Mouse (Mus musculus): ENCODE results near the gene Usp33.
A peak's percentile ranks its signal among the peaks of the same experiment; 100 is the strongest.
"Not testable (repeated sequence)": the region's sequence is repeated elsewhere in the genome, so short reads cannot be mapped to it uniquely, and the experiment has no call there.

Usp33 gene

DNA sequence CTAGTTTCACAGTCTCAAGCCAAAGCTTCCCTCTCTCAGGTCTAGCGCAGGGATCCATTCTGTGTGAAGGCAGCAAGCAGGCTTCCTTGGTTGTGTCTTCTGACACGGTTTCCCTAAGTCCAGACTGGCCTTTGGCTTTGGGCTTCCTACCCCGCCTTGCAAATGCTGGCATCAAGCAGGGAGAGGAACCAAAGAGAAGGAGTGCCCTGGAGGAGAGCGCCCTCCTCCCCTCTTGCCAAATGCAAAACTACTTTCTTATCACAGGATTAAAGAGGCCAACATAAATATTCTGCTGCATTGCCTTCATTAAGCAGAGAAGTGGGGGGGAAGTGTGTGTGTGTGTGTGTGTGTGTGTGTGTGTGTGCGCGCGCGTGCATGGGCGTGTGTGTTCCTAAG, 37.0 kb upstream of the Usp33 start:
- no peak for TF ChIP-seq CTCF (conservative IDR thresholded peaks at IDR 0.05; ENCODE audit: low read length)
- TF ChIP-seq POU5F1 (IDR thresholded peaks at IDR 0.05; ENCODE audit: borderline replicate concordance, low read length), result no peak
- TF ChIP-seq NANOG (IDR thresholded peaks at IDR 0.05; ENCODE audit: borderline replicate concordance, low read length), result no peak
- Histone ChIP-seq H3K9me3 (ENCODE audit: low read length) (no peaks in the 10 kb centered on the region), H3K4me3 (replicated peaks; ENCODE audit: low read length) (no peak overlapping the region), H3K36me3 (ENCODE audit: insufficient read depth, low read length) (peaks cover 81% of the 10 kb centered on the region), H3K27me3 (ENCODE audit: insufficient read depth, low read length) (no peaks in the 10 kb centered on the region), H3K4me1 (replicated peaks; ENCODE audit: low read depth, low read length) (0 out of 2 replicates have a peak, but pooled peaks cover 3% of the 10 kb centered on the region)

DNA sequence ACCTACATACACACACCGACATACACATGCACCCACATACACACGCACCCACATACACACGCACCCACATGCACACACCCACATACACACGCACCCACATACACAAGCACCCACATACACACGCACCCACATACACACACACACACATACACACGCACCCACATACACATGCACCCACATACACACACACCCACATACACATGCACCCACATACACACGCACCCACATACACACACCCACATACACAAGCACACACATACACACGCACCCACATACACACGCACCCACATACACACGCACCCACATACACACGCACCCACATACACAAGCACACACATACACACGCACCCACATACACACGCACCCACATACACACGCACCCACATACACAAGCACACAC, 31.6 kb upstream of the Usp33 start:
- H3K36me3 ChIP-seq (ENCODE audit: insufficient read depth, low read length), result peaks cover 57% of the 10 kb centered on the region
- H3K4me3 ChIP-seq (replicated peaks; ENCODE audit: low read length); H3K4me1 ChIP-seq (replicated peaks; ENCODE audit: low read depth, low read length); H3K27me3 ChIP-seq (ENCODE audit: insufficient read depth, low read length): not testable (repeated sequence)
- H3K9me3 ChIP-seq (ENCODE audit: low read length), result peaks cover 15% of the 10 kb centered on the region

- peaks cover 55% of the 10 kb centered on the region for H3K36me3 ChIP-seq (ENCODE audit: insufficient read depth, low read length)
- no peaks in the 10 kb centered on the region for H3K27me3 ChIP-seq (ENCODE audit: insufficient read depth, low read length)
- H3K9me3 ChIP-seq (ENCODE audit: low read length), result peaks cover 15% of the 10 kb centered on the region
- no peaks in the 10 kb centered on the region for H3K4me1 ChIP-seq (replicated peaks; ENCODE audit: low read depth, low read length)
- TF ChIP-seq CTCF (conservative IDR thresholded peaks at IDR 0.05; ENCODE audit: low read length), result peak; percentile 79
- no peak for TF ChIP-seq NANOG (IDR thresholded peaks at IDR 0.05; ENCODE audit: borderline replicate concordance, low read length)
- no peak for TF ChIP-seq POU5F1 (IDR thresholded peaks at IDR 0.05; ENCODE audit: borderline replicate concordance, low read length)
- H3K4me3 ChIP-seq (replicated peaks; ENCODE audit: low read length), result no peak overlapping the region
Observed at GRCm38 (mm10) chr3:152315613-152316012, 30.7 kb upstream of the Usp33 start.

DNA sequence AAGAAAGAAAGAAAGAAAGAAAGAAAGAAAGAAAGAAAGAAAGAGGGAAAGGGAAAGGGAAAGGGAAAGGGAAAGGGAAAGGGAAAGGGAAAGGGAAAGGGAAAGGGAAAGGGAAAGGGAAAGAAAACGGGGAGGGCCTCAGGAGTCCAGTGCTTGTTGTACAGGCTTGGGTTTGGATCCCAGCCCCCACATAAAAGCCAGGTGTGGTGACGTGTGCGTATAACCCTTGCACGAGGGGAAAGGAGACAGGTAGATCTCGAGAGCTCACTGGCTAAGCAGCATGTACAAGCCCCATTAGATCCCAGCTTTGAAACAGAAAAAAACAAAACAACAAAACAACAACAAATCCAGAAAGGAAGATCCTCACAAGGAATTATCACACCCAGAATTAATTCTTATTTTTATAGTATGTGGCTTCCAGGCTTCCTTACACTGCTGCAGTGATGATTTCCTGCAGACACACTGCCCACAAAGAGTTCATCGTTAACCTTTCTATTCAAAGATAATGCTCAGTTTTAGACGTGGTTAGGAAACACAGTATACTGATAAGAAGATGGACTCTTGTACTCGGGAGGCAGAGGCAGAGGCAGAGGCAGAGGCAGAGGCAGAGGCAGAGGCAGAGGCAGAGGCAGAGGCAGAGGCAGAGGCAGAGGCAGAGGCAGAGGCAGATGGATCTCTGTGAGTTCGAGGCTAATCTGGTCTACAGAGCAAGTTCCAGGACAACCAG, 29.7 kb upstream of the Usp33 start:
- H3K36me3 ChIP-seq (ENCODE audit: insufficient read depth, low read length), result peaks cover 61% of the 10 kb centered on the region
- H3K9me3 ChIP-seq (ENCODE audit: low read length), result peaks cover 15% of the 10 kb centered on the region
- H3K4me3 ChIP-seq (replicated peaks; ENCODE audit: low read length); H3K4me1 ChIP-seq (replicated peaks; ENCODE audit: low read depth, low read length); H3K27me3 ChIP-seq (ENCODE audit: insufficient read depth, low read length): not testable (repeated sequence)

DNA sequence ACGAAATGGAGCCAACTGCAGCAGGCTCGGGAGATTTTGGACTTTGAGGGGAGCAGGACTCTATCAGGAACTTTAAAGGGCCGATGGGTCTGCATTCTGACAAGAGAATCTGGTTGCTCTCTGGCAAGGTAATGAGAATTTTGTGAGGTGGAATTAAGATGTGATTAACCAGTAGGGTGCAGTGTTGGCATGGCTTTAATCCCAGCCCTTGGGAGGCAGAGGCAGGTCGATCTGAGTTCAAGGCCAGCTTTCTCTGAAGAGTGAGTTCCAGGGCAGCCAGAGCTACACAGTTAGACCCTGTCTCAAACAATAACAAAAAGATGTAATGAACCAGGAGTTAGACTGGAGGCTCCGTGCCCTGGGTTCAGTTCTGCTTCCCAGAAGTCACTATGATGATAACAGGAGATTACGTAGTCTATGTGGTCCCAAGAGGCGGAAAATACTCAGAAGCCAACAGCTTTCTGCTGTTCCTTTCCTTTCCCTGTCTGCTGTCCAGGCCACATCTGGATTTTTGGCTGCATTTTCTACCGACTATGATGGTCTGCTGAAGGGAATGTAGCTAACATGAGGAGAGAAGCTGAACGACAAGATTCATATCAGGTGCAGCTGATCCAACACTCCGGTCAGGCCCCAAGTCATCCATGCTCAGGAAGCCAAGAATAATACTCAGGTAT, 25.2 kb upstream of the Usp33 start:
- TF ChIP-seq NANOG (IDR thresholded peaks at IDR 0.05; ENCODE audit: borderline replicate concordance, low read length) (no peak), POU5F1 (IDR thresholded peaks at IDR 0.05; ENCODE audit: borderline replicate concordance, low read length) (no peak), CTCF (conservative IDR thresholded peaks at IDR 0.05; ENCODE audit: low read length) (no peak)
- H3K9me3 ChIP-seq (ENCODE audit: low read length), result peaks cover 9% of the 10 kb centered on the region; the same call in 1 of the 2 replicates
- no peak overlapping the region for H3K4me3 ChIP-seq (replicated peaks; ENCODE audit: low read length)
- H3K4me1 ChIP-seq (replicated peaks; ENCODE audit: low read depth, low read length), result peaks cover 20% of the 10 kb centered on the region
- H3K36me3 ChIP-seq (ENCODE audit: insufficient read depth, low read length), result peaks cover 46% of the 10 kb centered on the region
- H3K27me3 ChIP-seq (ENCODE audit: insufficient read depth, low read length), result no peaks in the 10 kb centered on the region

DNA sequence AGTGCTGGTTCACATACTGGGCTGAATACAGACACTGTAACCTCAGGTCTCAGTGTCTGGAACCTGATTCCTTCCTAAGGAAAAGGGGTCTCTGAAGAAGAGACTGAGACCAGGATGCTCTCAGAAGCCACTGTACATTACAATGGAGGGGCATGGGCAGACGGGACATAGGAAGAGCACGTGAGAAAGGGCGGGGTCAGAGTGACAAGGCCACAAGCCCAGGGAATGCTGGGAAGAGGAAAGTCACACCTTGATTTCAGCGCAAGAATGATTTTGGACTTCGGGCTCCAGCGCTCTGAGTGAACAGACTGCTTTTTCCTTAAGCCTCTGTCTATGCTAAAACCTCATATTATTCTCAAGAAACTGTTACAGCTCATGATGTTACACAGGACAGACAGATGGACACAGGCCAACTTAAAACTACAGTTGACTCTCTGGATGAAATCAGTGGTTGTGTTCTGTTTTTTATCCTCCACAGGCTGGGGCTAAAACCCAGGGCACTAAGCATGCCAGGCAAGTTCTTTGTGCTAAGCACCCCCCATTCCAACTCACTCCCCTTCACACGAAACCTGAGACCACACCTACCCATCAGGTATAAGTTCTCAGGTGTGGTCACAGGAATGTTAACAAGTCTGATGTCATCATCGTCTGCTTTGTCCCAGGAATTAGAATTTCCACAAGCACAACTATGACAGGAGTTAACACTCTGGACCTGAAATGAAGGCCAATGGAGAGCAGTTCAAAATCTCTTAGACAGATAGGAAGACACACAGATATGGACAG, 24.3 kb upstream of the Usp33 start:
- Histone ChIP-seq H3K9me3 (ENCODE audit: low read length) (peaks cover 4% of the 10 kb centered on the region; the same call in 1 of the 2 replicates), H3K27me3 (ENCODE audit: insufficient read depth, low read length) (no peaks in the 10 kb centered on the region), H3K4me1 (replicated peaks; ENCODE audit: low read depth, low read length) (peaks cover 20% of the 10 kb centered on the region), H3K4me3 (replicated peaks; ENCODE audit: low read length) (no peak overlapping the region), H3K36me3 (ENCODE audit: insufficient read depth, low read length) (peaks cover 40% of the 10 kb centered on the region)
- no peak for TF ChIP-seq POU5F1 (IDR thresholded peaks at IDR 0.05; ENCODE audit: borderline replicate concordance, low read length)
- TF ChIP-seq NANOG (IDR thresholded peaks at IDR 0.05; ENCODE audit: borderline replicate concordance, low read length), result no peak
- TF ChIP-seq CTCF (conservative IDR thresholded peaks at IDR 0.05; ENCODE audit: low read length), result no peak

DNA sequence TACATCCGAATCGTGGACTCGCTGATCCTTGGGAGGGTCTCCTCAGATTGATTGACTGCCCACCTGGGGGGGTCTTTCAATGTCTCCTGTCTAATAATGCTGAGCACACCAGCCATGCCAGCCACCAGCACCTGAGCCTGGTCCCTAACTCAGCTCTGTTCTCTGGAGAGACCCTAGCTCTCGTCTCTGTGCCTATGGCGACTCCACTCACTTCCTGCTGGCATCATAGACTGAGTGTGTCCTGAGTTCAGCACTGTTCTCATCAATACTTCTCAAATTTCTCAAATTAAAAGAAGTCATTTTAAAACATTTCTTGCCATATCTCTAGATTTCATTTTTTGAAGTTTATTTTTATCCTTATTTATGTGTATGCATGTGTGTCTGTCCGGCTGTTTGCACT, 14.2 kb upstream of the Usp33 start:
- Histone ChIP-seq H3K4me3 (replicated peaks; ENCODE audit: low read length) (peak overlapping the region; percentile 62), H3K27me3 (ENCODE audit: insufficient read depth, low read length) (no peaks in the 10 kb centered on the region), H3K4me1 (replicated peaks; ENCODE audit: low read depth, low read length) (peaks cover 43% of the 10 kb centered on the region), H3K36me3 (ENCODE audit: insufficient read depth, low read length) (peaks cover 48% of the 10 kb centered on the region), H3K9me3 (ENCODE audit: low read length) (no peaks in the 10 kb centered on the region)
- TF ChIP-seq POU5F1 (IDR thresholded peaks at IDR 0.05; ENCODE audit: borderline replicate concordance, low read length) (no peak), CTCF (conservative IDR thresholded peaks at IDR 0.05; ENCODE audit: low read length) (no peak), NANOG (IDR thresholded peaks at IDR 0.05; ENCODE audit: borderline replicate concordance, low read length) (no peak)

DNA sequence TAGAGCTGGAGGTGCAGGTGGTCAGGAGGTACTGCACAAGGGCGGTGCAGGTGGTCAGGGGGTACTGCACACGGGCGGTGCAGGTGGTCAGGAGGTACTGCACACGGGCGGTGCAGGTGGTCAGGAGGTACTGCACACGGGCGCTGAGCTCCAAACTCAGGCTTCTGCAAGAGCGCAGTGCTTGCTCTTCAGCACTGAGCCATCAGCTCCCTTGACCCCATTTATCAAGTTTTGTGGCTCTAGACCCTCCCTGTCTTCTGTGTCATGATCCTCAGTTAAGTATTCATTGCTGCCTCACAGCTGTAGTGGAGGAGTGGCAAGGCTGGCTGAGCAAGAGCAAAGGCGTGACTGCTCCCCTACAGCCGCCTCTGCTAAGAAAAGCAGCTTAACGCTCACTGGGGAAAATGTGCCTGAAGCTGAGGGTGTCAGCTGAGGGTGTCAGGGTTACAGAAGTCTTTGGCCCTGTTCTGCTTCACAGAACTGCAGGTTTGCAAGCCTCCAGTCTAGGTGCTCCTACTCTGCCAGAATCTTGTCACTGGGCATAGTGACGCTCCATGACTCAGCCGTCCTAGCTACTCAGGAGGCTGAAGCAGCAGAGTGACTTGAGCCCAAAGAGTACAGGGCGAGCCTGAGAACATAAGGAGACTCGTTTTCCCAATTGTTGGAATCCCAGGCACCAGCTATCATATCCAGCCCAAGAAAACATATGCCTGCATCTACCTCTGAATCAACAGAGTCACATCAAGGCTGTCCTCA, 13.6 kb upstream of the Usp33 start:
- H3K36me3 ChIP-seq (ENCODE audit: insufficient read depth, low read length), result peaks cover 55% of the 10 kb centered on the region
- H3K4me1 ChIP-seq (replicated peaks; ENCODE audit: low read depth, low read length), result peaks cover 48% of the 10 kb centered on the region
- peak overlapping the region; percentile 62 for H3K4me3 ChIP-seq (replicated peaks; ENCODE audit: low read length)
- no peaks in the 10 kb centered on the region for H3K9me3 ChIP-seq (ENCODE audit: low read length)
- no peaks in the 10 kb centered on the region for H3K27me3 ChIP-seq (ENCODE audit: insufficient read depth, low read length)
- no peak for TF ChIP-seq CTCF (conservative IDR thresholded peaks at IDR 0.05; ENCODE audit: low read length)
- no peak for TF ChIP-seq POU5F1 (IDR thresholded peaks at IDR 0.05; ENCODE audit: borderline replicate concordance, low read length)
